ENCODE assay signal across 8 mouse cellular contexts in the genomic region with DNA sequence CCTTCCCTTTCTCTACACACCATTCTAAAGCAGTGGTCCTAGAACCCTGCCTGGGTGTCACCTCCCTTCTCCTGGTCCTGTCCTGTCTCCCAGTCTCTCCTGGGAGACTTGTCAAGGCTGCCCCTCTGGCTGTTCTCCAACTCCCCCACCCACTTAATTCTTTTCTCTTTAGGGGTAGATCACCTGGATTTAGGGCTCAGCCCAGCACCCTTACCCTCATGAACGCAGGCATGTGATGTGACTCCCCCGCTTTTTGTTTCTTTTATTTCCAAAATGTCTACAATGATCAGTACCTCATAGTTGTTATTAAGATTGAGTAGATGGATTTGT. TPM values are rescaled to one million over a fixed set of nuclear protein-coding genes. Genes with fewer than 3 reads are reported as not detected.
DNase-seq lines count a peak whose midpoint lies in the region; ATAC-seq lines count a peak whose summit lies in the region.

No protein-coding gene starts in this region.

- H3K9me3 ChIP-seq in kidney, embryonic 14.5 days (ENCODE audit: control insufficient read depth, low read length): no peaks in the 10 kb centered on the region
- no peaks in the 10 kb centered on the region for H3K9me3 ChIP-seq in embryonic facial prominence, embryonic 11.5 days (replicated peaks; ENCODE audit: control insufficient read depth, low read length)
- H3K9me3 ChIP-seq in hindbrain, embryonic 12.5 days (replicated peaks): no peaks in the 10 kb centered on the region
- no peaks in the 10 kb centered on the region for H3K9me3 ChIP-seq in midbrain, embryonic 11.5 days (ENCODE audit: control insufficient read depth, low read length)

- H3K36me3 ChIP-seq in kidney, embryonic 14.5 days (ENCODE audit: control insufficient read depth, insufficient read depth, low read length): no peaks in the 10 kb centered on the region; the same call in 1 of the 2 replicates
- H3K36me3 ChIP-seq in embryonic facial prominence, embryonic 11.5 days (replicated peaks; ENCODE audit: control insufficient read depth, insufficient read depth, low read depth, low read length): no peaks in the 10 kb centered on the region
- no peaks in the 10 kb centered on the region for H3K36me3 ChIP-seq in hindbrain, embryonic 12.5 days
- H3K36me3 ChIP-seq in midbrain, embryonic 11.5 days (ENCODE audit: control insufficient read depth, insufficient read depth, low read length): no peaks in the 10 kb centered on the region

- 61% methylated on average over 2 of the region's 2 CpGs for WGBS in kidney, embryonic 14.5 days
- 83% methylated on average over 2 of the region's 2 CpGs for WGBS in embryonic facial prominence, embryonic 11.5 days
- 84% methylated on average over 2 of the region's 2 CpGs for WGBS in hindbrain, embryonic 12.5 days
- WGBS in midbrain, embryonic 11.5 days: 76% methylated on average over 2 of the region's 2 CpGs

- no peak for DNase-seq in kidney, postnatal 25 days
- DNase-seq in embryonic facial prominence, embryonic 11.5 days (ENCODE audit: low spot score): no peak
- DNase-seq in midbrain, embryonic 11.5 days (ENCODE audit: low spot score, missing footprints): peak; percentile 45
- DNase-seq in spleen, postnatal 10 days (ENCODE audit: low spot score in 2 of 2): no peak
- DNase-seq in retina, postnatal 1 day: no peak
- no peak for DNase-seq in left cerebral cortex, adult 8-10 months (ENCODE audit: low spot score in 2 of 2)

- H3K27me3 ChIP-seq in kidney, embryonic 14.5 days (ENCODE audit: control insufficient read depth, insufficient read depth, low read length): no peaks in the 10 kb centered on the region
- H3K27me3 ChIP-seq in embryonic facial prominence, embryonic 11.5 days (ENCODE audit: control insufficient read depth, insufficient read depth, low read length): no peaks in the 10 kb centered on the region
- H3K27me3 ChIP-seq in hindbrain, embryonic 12.5 days: peaks cover 15% of the 10 kb centered on the region
- H3K27me3 ChIP-seq in midbrain, embryonic 11.5 days (ENCODE audit: control insufficient read depth, insufficient read depth, low read length): no peaks in the 10 kb centered on the region; the same call in 1 of the 2 replicates

- peaks cover 58% of the 10 kb centered on the region for H3K4me1 ChIP-seq in kidney, embryonic 14.5 days (ENCODE audit: control insufficient read depth, insufficient read depth, low read length)
- peaks cover 16% of the 10 kb centered on the region for H3K4me1 ChIP-seq in embryonic facial prominence, embryonic 11.5 days (ENCODE audit: control insufficient read depth, insufficient read depth, low read length)
- H3K4me1 ChIP-seq in hindbrain, embryonic 12.5 days: peaks cover 57% of the 10 kb centered on the region
- H3K4me1 ChIP-seq in midbrain, embryonic 11.5 days (ENCODE audit: control insufficient read depth, insufficient read depth, low read length): peaks cover 21% of the 10 kb centered on the region

- peak overlapping the region; percentile 91 for H3K4me2 ChIP-seq in kidney, embryonic 14.5 days (replicated peaks; ENCODE audit: low read depth, low read length)
- H3K4me2 ChIP-seq in embryonic facial prominence, embryonic 11.5 days (ENCODE audit: low read depth, low read length): peak overlapping the region; percentile 93
- peak overlapping the region; percentile 78 for H3K4me2 ChIP-seq in hindbrain, embryonic 12.5 days (replicated peaks)
- H3K4me2 ChIP-seq in midbrain, embryonic 11.5 days: no peak overlapping the region; the same call in 1 of the 2 replicates

- H3K4me3 ChIP-seq in kidney, embryonic 14.5 days (ENCODE audit: low read length): peak overlapping the region; percentile 85
- peak overlapping the region; percentile 69 for H3K4me3 ChIP-seq in embryonic facial prominence, embryonic 11.5 days (ENCODE audit: low read depth, low read length)
- peak overlapping the region; percentile 47 for H3K4me3 ChIP-seq in hindbrain, embryonic 12.5 days
- H3K4me3 ChIP-seq in midbrain, embryonic 11.5 days (ENCODE audit: low read depth, low read length): peak overlapping the region; percentile 49; the same call in 1 of the 2 replicates

- peak overlapping the region; percentile 83 for H3K9ac ChIP-seq in kidney, embryonic 14.5 days (ENCODE audit: low read depth, low read length)
- H3K9ac ChIP-seq in embryonic facial prominence, embryonic 11.5 days (replicated peaks; ENCODE audit: low read length): peak overlapping the region; percentile 77
- H3K9ac ChIP-seq in hindbrain, embryonic 12.5 days: peak overlapping the region; percentile 63
- peak overlapping the region; percentile 74 for H3K9ac ChIP-seq in midbrain, embryonic 11.5 days (ENCODE audit: low read length)

- no peak overlapping the region for H3K27ac ChIP-seq in kidney, embryonic 14.5 days (ENCODE audit: low read depth, low read length)
- no peak overlapping the region for H3K27ac ChIP-seq in embryonic facial prominence, embryonic 11.5 days (replicated peaks; ENCODE audit: low read depth, low read length)
- no peak overlapping the region for H3K27ac ChIP-seq in hindbrain, embryonic 12.5 days
- no peak overlapping the region for H3K27ac ChIP-seq in midbrain, embryonic 11.5 days (ENCODE audit: low read depth, low read length)

- ATAC-seq in kidney, embryonic 14.5 days (ENCODE audit: low FRiP score, low TSS enrichment): no peak
- ATAC-seq in embryonic facial prominence, embryonic 11.5 days (replicated peaks; ENCODE audit: insufficient number of reproducible peaks, low FRiP score, low TSS enrichment, low read depth): no peak
- ATAC-seq in hindbrain, embryonic 12.5 days (ENCODE audit: low FRiP score): no peak
- ATAC-seq in midbrain, embryonic 11.5 days (ENCODE audit: low FRiP score): no peak

RNA-seq across cellular contexts. Expression of gene Tnfrsf1a, which starts 1.8 kb away (rescaled TPM):
- polyA plus RNA-seq in kidney, embryonic 14.5 days (2014; fragmentation: Nextera tagmentation; extraction: Ambion mirVana): 67.1 and 69.3 TPM in 2 replicates
- polyA plus RNA-seq in embryonic facial prominence, embryonic 11.5 days (2014; fragmentation: Nextera tagmentation; extraction: Ambion mirVana): 36.6 and 39.5 TPM in 2 replicates
- 29.9 and 32.6 TPM in 2 replicates for polyA plus RNA-seq in hindbrain, embryonic 12.5 days (2016; fragmentation: Nextera tagmentation; extraction: Ambion mirVana)
- polyA plus RNA-seq in midbrain, embryonic 11.5 days (2014; fragmentation: Nextera tagmentation; extraction: Ambion mirVana): 19.0 and 19.2 TPM in 2 replicates
- total RNA-seq in left cerebral cortex, adult 8-10 months (2022): 10 to 100 TPM; 12.8 to 23.2 (median 16.7) TPM

RNA-seq across cellular contexts. Expression of gene Plekhg6, which starts 29.6 kb away (rescaled TPM):
- polyA plus RNA-seq in kidney, embryonic 14.5 days (2014; fragmentation: Nextera tagmentation; extraction: Ambion mirVana): 3.8 and 6.1 TPM in 2 replicates
- polyA plus RNA-seq in embryonic facial prominence, embryonic 11.5 days (2014; fragmentation: Nextera tagmentation; extraction: Ambion mirVana): 0.08 and 0.20 TPM in 2 replicates
- 0.18 and 0.22 TPM in 2 replicates for polyA plus RNA-seq in hindbrain, embryonic 12.5 days (2016; fragmentation: Nextera tagmentation; extraction: Ambion mirVana)
- polyA plus RNA-seq in midbrain, embryonic 11.5 days (2014; fragmentation: Nextera tagmentation; extraction: Ambion mirVana): not detected in 2 replicates
- under 1 TPM; 0.28 to 0.71 (median 0.40) TPM for total RNA-seq in left cerebral cortex, adult 8-10 months (2022)

RNA-seq across cellular contexts. Expression of gene Scnn1a, which starts 30.5 kb away (rescaled TPM):
- polyA plus RNA-seq in kidney, embryonic 14.5 days (2014; fragmentation: Nextera tagmentation; extraction: Ambion mirVana): 2.5 and 3.3 TPM in 2 replicates
- polyA plus RNA-seq in embryonic facial prominence, embryonic 11.5 days (2014; fragmentation: Nextera tagmentation; extraction: Ambion mirVana): 0.88 and 1.1 TPM in 2 replicates
- polyA plus RNA-seq in hindbrain, embryonic 12.5 days (2016; fragmentation: Nextera tagmentation; extraction: Ambion mirVana): 0.48 and 0.49 TPM in 2 replicates
- polyA plus RNA-seq in midbrain, embryonic 11.5 days (2014; fragmentation: Nextera tagmentation; extraction: Ambion mirVana): 0.33 and 0.77 TPM in 2 replicates
- total RNA-seq in left cerebral cortex, adult 8-10 months (2022): 1 to 10 TPM; 2.6 to 3.7 (median 3.1) TPM

RNA-seq across cellular contexts. Expression of gene Ltbr, which starts 37.3 kb away (rescaled TPM):
- polyA plus RNA-seq in kidney, embryonic 14.5 days (2014; fragmentation: Nextera tagmentation; extraction: Ambion mirVana): 54.0 and 54.3 TPM in 2 replicates
- polyA plus RNA-seq in embryonic facial prominence, embryonic 11.5 days (2014; fragmentation: Nextera tagmentation; extraction: Ambion mirVana): 22.8 and 24.3 TPM in 2 replicates
- 19.6 and 20.6 TPM in 2 replicates for polyA plus RNA-seq in hindbrain, embryonic 12.5 days (2016; fragmentation: Nextera tagmentation; extraction: Ambion mirVana)
- 18.0 and 19.7 TPM in 2 replicates for polyA plus RNA-seq in midbrain, embryonic 11.5 days (2014; fragmentation: Nextera tagmentation; extraction: Ambion mirVana)
- 10 to 100 TPM in 2 of 4 experiments, 1 to 10 TPM in 2; 7.7 to 11.9 (median 10.3) TPM for total RNA-seq in left cerebral cortex, adult 8-10 months (2022)
